Mouse (Mus musculus) layer of hippocampus, adult 11-12 months (tissue): ENCODE results near the gene Smim26.
"Not testable (repeated sequence)": the region's sequence is repeated elsewhere in the genome, so short reads cannot be mapped to it uniquely, and the experiment has no call there.

Experiments
- DNase-seq: peaks from one replicate; pipeline ENCODE4 v3.0.0; 2022; ENCODE audit warnings: low spot score

Smim26 gene

GRCm38 (mm10) chr2:144593951-144594651 lies at the start of gene Smim26:
Gene Smim26, plus strand, starts transcription at chr2:144594054.
- DNase-seq: peak; percentile 83

DNA sequence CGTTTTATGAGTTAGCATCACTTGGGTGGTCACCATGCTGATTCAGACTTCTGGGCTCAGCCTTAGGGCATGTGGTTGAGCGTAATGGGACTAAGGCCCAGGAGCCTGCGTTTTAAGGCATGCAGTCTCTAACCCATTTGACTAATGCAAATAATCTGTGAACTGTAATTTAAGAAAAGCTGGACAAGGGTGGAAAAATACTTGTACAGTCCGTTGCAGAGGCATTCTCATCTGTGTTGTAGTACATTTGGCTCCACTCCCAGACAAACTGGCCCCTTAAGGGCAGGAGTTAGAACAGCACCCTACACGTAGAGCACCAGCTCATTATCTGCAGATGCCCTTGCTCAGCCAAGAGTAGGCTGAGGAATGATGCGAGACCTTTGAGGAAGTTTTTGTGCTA lies 49.2 kb upstream of the Smim26 start:
- no peak for DNase-seq

- DNase-seq: no peak
Measured at GRCm38 (mm10) chr2:144545061-144545460, 48.8 kb upstream of the Smim26 start.

DNA sequence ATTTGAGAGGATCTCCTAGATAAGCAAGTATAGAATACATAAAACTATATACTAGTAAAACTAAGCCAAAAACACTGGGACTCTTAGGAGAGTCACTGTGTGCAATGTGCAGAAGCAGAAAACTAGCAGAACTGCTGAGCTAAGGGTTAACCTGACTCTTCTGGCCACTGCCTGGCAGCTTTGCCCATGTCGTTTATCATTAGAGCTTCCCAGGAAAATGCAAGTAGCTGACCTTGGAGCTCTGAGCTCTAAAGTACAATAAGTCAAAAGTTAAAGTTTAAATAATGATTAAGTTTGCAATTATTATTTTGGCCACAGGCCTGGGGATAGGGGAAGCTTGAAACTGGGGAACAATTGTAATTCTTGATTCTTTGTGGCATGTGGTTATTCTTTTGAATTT lies 48.4 kb upstream of the Smim26 start:
- DNase-seq: no peak

DNA sequence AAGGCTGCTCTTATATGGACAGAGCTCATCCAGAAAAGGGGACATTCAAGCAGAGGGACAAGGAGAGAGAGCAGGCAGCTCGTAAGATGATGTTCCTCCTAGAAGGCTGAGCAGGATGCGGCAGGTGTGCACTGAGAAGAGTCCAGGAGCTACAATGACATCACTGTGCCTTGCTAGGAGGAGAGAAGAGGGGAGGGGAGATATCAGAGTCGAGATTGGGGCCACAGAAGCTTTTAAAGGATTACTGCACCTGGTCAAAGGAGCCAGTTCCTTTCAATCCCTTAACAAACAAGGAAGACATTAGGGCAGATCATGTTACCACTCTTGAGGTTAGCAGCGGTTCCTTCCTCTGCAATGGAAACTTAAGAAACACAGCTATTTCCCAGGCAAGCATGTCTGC lies 46.3 kb upstream of the Smim26 start:
- DNase-seq: no peak

DNA sequence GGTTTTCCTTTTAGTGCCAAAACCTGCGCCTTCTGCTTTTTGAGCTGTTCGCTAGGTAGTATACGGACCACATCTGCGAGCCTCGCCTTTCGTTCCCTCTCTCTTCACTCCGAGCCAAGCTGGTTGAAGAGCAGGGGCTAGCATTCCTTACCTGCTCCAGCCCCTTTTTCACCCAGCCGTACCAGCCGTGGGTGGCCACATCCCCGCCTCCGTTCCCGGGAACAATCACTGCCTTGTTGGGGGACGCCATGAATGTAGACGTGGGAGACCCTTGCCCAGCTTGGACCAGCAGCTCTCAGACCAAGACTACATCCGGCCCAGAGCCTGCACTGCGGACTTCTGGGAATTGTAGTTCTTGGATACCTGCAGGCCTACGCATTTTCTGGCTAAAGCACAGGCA lies 43.3 kb upstream of the Smim26 start, which contains the start of gene Rbbp9:
Gene Rbbp9, minus strand, starts transcription at position 341 of the 400 bp plus-strand sequence.
- peak; percentile 75 for DNase-seq

DNA sequence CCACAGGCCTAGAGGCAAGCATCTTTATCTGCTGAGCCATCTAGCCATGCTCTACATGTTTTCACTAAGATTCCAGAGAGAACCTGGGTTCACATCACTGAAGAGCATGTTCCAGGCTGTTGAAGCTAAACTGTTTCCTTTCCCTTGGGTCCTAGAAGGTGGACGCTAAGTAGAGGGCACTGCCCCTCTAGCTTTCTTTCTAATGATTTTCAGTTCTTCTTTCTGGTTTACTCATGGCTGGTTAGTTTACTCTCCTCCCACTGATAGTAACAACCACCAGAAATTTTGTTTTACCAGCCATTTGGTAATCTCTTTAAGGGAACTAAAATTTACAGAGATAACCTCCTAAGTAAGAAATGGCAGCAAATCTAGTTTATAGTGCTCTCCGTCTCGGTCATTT lies 39.9 kb upstream of the Smim26 start:
- no peak for DNase-seq

- DNase-seq: no peak
Measured at GRCm38 (mm10) chr2:144555286-144555819, 38.5 kb upstream of the Smim26 start.

DNA sequence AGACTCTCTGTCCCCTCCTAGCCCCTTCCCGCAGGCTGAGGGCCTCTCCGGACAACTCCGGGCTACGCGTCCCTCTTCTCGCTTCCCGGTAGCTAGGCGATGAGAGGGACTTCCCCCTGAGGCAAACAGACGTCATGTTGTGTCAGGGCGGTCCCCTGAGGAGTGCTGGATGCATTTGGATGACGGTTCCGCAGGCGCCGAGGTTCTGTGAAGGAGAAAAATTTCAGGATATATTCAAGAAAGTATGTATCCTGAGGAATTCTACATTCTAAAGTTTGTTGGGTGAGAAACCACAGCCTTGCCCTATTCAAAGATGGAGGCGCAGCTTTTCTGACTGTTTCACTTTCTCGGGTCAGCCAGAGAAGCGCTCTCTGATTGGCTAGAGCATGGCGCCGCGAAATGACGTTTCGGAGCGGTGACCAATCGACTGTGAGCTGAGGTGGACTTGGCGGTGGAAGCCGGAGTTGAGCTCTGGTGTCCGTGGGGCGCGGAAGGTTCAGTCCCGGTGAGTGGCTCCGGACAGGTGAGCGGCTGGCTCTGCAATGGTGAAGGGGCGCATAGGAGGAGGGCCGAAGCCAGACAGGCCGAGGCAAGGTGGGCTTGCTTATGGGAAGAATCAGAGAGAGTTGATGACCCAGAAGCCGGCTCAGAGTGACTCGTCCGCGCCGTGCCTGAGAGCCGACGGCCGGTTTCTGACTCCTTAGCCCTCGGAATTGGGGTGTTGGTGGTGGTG lies 37.9 kb upstream of the Smim26 start, which contains the start of gene Sec23b:
Gene Sec23b, plus strand, starts transcription at position 410 of the 733 bp plus-strand sequence.
- DNase-seq: peak; percentile 97

GRCm38 (mm10) chr2:144588723-144589122 lies 5.1 kb upstream of the Smim26 start:
- DNase-seq: no peak

- not testable (repeated sequence) for DNase-seq
Measured at GRCm38 (mm10) chr2:144593036-144593435, 818 bp upstream of the Smim26 start.

DNA sequence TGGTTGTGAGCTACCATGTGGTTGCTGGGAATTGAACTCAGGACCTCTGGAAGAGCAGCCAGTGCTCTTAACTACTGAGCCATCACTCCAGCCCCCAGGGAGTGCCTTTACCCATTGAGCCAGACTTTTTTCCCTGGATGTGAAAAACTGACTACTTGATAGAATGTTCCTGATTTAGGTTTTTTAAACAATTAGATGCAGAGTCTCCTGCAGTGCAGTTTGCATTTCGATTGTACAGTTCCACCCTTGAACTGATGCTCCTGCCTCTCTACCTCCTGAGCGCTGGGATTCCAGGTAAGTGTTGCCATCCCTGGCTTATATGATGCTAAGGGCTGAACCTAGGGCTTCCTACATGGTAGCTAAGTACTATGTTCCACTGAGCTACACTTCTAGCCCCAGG lies 4.2 kb downstream of the Smim26 start:
- no peak for DNase-seq

DNA sequence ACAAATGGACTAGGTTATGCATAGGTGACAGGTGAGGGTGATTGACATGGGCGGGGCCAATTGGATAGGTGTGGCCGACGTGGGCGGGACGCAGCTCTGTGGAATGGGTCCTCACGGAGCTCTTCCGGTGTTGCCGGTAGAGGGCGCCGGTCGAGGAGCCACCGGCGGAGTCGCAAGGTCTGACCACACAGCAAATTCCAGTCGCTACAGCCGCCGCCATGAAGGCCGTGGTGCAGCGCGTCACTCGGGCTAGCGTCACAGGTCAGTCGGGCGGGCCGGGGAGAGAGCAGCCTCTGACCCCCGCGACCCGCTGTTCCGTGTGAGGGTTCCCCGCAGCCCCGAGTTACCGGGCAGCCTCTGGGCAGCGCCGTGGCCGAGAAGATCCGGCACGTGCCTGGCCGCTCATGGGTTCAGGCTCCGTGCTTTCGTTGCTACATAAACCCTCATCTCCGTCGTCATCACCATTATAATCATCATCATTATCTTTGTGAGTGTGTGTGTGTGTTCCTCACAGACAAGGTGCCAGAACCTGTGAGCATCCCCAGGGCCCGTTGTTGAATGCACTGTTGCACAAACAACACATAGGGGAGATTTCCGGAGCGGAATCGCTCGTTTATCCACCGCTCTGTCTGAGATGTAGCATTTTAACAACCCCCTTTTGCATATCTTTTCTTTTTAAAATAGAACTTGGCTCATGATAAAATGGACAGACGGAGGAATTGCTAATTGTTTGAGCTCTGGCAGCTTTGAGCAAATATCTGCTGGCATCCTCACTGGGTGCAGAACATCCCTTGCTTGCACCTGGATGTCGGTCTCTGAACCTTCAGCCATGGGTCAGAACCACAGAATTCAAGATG lies 6.2 kb downstream of the Smim26 start, which contains the start of gene Dtd1:
Gene Dtd1, plus strand, starts transcription at position 67 of the 857 bp plus-strand sequence.
- peak; percentile 90 for DNase-seq

GRCm38 (mm10) chr2:144601576-144601975 lies 7.7 kb downstream of the Smim26 start:
- DNase-seq: no peak

- no peak for DNase-seq
Measured at GRCm38 (mm10) chr2:144613956-144614355, 20.1 kb downstream of the Smim26 start.

GRCm38 (mm10) chr2:144617074-144617874 lies 23.4 kb downstream of the Smim26 start:
- DNase-seq: no peak

DNA sequence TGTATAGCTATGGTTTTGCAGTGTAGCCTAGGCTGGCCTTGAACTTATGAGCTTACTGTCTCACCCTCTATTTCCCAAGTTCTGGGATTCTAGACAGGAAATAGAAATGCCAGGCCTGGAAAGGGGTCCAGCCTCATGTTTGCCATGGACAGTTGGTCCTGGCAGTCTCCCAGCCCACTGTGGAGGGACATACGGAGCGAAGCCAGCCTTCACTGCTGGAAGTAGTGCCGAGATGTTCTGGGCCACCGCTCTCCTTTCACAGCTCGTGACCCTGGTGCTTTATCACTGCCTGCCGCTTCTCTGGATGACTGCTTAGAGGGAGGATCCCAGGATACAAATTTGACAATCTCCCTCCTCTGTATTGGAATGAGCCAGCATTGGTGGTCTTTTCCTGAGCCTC lies 27.6 kb downstream of the Smim26 start:
- no peak for DNase-seq

DNA sequence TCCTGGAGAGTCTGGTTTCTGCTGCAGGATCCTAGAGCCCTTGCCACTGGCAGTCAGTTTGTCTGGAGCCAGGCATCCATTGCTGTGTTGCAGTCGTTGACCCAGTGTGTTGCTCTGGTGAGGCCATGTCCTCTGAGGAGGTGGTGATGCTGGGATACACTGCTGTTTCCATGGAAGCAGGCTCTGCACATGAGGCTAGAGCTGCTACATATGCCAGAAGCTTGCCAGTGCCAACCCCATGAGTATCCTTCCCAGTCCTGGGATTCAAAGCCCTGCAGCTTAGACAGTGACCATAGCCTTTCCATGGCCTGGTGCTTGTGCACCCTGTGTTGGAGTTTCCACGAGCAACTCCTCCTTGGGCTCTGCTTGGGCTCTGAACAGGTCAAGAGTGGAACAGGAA lies 39.7 kb downstream of the Smim26 start:
- DNase-seq: no peak

DNA sequence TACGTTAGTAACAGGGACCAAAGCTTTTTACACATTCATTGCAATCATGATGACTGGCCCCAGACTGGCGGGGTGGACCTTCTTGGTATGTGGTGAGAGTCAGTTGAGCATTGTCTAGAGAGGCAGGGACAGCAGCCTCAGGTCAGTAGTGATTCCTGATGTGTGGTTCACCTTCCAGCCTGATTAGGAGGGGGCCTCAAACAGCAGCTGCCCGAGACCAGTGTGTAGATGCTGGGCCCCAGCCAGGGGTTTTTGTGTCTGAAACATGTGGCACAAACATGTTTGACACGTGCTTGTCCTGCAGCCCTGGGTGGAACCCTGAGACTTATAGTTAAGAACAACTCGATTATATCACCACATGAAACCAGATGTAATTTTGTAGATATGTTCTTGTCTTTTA lies 40.4 kb downstream of the Smim26 start:
- DNase-seq: no peak

DNA sequence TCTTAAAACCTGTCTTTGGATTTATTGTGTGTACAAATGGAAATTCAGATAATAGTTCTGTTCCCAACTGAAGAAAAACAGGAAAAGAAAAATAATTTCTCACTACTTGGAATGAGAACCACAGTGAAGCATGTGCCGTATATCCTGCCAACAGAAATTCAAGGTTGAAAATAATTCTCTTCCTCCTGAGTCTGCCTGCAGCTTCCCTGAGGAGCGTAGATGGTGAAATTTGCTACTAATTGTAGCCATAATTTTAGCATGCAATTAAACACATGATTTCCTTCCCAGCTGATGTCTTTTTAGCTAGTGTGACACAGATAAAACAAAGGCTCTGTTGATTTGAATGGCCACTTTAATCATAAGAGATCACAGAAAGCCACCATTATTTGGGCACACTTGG lies 40.9 kb downstream of the Smim26 start:
- no peak for DNase-seq

GRCm38 (mm10) chr2:144635644-144636320 lies 41.9 kb downstream of the Smim26 start:
- peak; percentile 73 for DNase-seq
